Mouse (Mus musculus): ENCODE measurements around the gene Mmp9. TPM values are rescaled to one million over a fixed set of nuclear protein-coding genes. Genes with fewer than 3 reads are reported as not detected.

The Mmp9 gene
- polyA plus RNA-seq, 2 experiments from 2014 or later = 0.78 to 1.4 TPM

GRCm38 (mm10) chr2:164994659-164995428 lies 54.3 kb downstream of the Mmp9 start:
- ATAC-seq = no peak

GRCm38 (mm10) chr2:164995976-164996375 lies 55.4 kb downstream of the Mmp9 start:
- no peak for ATAC-seq

- ATAC-seq = no peak
Measured at GRCm38 (mm10) chr2:164996848-164997720, 56.5 kb downstream of the Mmp9 start.

GRCm38 (mm10) chr2:164997721-164998428 lies 57.3 kb downstream of the Mmp9 start:
- ATAC-seq = no peak

GRCm38 (mm10) chr2:165001958-165002357 lies 61.4 kb downstream of the Mmp9 start:
- ATAC-seq = no peak

GRCm38 (mm10) chr2:165003108-165003507 lies 62.5 kb downstream of the Mmp9 start:
- ATAC-seq = no peak

GRCm38 (mm10) chr2:165004237-165004636 lies 63.7 kb downstream of the Mmp9 start:
- ATAC-seq = no peak

Other genes with a start within 250 kb of the Mmp9 start
- gene Spint4, start 242.3 kb upstream of the Mmp9 start, polyA plus RNA-seq (2017; shearing (Covaris generic)) = not detected
- gene Spint5, start 225.5 kb upstream of the Mmp9 start, polyA plus RNA-seq (2017; shearing (Covaris generic)) = not detected
- not detected for gene Wfdc3, start 194.8 kb upstream of the Mmp9 start, polyA plus RNA-seq (2017; shearing (Covaris generic))
- 1 to 10 TPM; 6.0 to 6.5 TPM for gene Dnttip1, start 194.8 kb upstream of the Mmp9 start, polyA plus RNA-seq (2017; shearing (Covaris generic))
- gene Ube2c, start 170.9 kb upstream of the Mmp9 start, polyA plus RNA-seq (2017; shearing (Covaris generic)) = 10 to 100 TPM; 46.3 to 68.1 TPM
- gene Tnnc2, start 160.8 kb upstream of the Mmp9 start, polyA plus RNA-seq (2017; shearing (Covaris generic)) = not detected
- 1 to 10 TPM; 5.0 to 5.1 TPM for gene Snx21, start 155.0 kb upstream of the Mmp9 start, polyA plus RNA-seq (2017; shearing (Covaris generic))
- 10 to 100 TPM; 35.1 to 49.1 TPM for gene Acot8, start 135.9 kb upstream of the Mmp9 start, polyA plus RNA-seq (2017; shearing (Covaris generic))
- gene Zswim3, start 135.7 kb upstream of the Mmp9 start, polyA plus RNA-seq (2017; shearing (Covaris generic)) = 1 to 10 TPM; 3.8 to 5.4 TPM
- 10 to 100 TPM; 18.0 to 19.4 TPM for gene Zswim1, start 118.1 kb upstream of the Mmp9 start, polyA plus RNA-seq (2017; shearing (Covaris generic))
- gene Spata25, start 112.2 kb upstream of the Mmp9 start, polyA plus RNA-seq (2017; shearing (Covaris generic)) = not detected
- gene Ctsa, start 107.9 kb upstream of the Mmp9 start, polyA plus RNA-seq (2017; shearing (Covaris generic)) = 100 to 1,000 TPM; 215 to 216 TPM
- gene Neurl2, start 107.3 kb upstream of the Mmp9 start, polyA plus RNA-seq (2017; shearing (Covaris generic)) = under 1 TPM in 1 of 2 experiments, not detected in 1; 0.69 TPM
- gene Pltp, start 83.1 kb upstream of the Mmp9 start, polyA plus RNA-seq (2017; shearing (Covaris generic)) = 1 to 10 TPM in 1 of 2 experiments, under 1 TPM in 1; 0.87 to 1.0 TPM
- 100 to 1,000 TPM; 102 to 122 TPM for gene Pcif1, start 61.5 kb upstream of the Mmp9 start, polyA plus RNA-seq (2017; shearing (Covaris generic))
- 1 to 10 TPM; 6.7 to 9.0 TPM for gene Zfp335, start 29.0 kb upstream of the Mmp9 start, polyA plus RNA-seq (2017; shearing (Covaris generic))
- gene Slc12a5, start 20.0 kb downstream of the Mmp9 start, polyA plus RNA-seq (2017; shearing (Covaris generic)) = under 1 TPM in 1 of 2 experiments, not detected in 1; 0.34 TPM
- 10 to 100 TPM; 21.6 to 34.8 TPM for gene Ncoa5, start 94.1 kb downstream of the Mmp9 start, polyA plus RNA-seq (2017; shearing (Covaris generic))
- gene Cd40, start 114.8 kb downstream of the Mmp9 start, polyA plus RNA-seq (2017; shearing (Covaris generic)) = 1 to 10 TPM; 1.2 to 1.7 TPM
- not detected for gene 1700025C18Rik, start 150.0 kb downstream of the Mmp9 start, polyA plus RNA-seq (2017; shearing (Covaris generic))

Measured in activated CD4-positive, CD25-positive, alpha-beta regulatory T cell, adult 4 months (primary cell).